Mouse (Mus musculus) frontal cortex, postnatal 14 days (tissue): ENCODE data around the gene Plcb4.

Experiments
- DNase-seq, 2 experiments: peaks; one replicate each; pipeline ENCODE4 v3.0.0; 2022; ENCODE audit warnings: low spot score in 2 of 2

The Plcb4 gene

GRCm38 (mm10) chr2:135854059-135854458 lies 195.2 kb downstream of the Plcb4 start:
- DNase-seq: no peak

- no peak for DNase-seq
Observed at GRCm38 (mm10) chr2:135855890-135856490, 197.2 kb downstream of the Plcb4 start.

GRCm38 (mm10) chr2:135856826-135857225 lies 198.0 kb downstream of the Plcb4 start:
- DNase-seq: no peak

GRCm38 (mm10) chr2:135861531-135862488 lies 203.0 kb downstream of the Plcb4 start:
- no peak for DNase-seq

- no peak for DNase-seq
Observed at GRCm38 (mm10) chr2:135862489-135863390, 203.9 kb downstream of the Plcb4 start.

- no peak for DNase-seq
Observed at GRCm38 (mm10) chr2:135863391-135864076, 204.7 kb downstream of the Plcb4 start.

- DNase-seq: no peak
Observed at GRCm38 (mm10) chr2:135866421-135866820, 207.6 kb downstream of the Plcb4 start.

- DNase-seq: no peak
Observed at GRCm38 (mm10) chr2:135866838-135867237, 208.0 kb downstream of the Plcb4 start.

- DNase-seq: no peak
Observed at GRCm38 (mm10) chr2:135869637-135870036, 210.8 kb downstream of the Plcb4 start.

- DNase-seq: no peak
Observed at GRCm38 (mm10) chr2:135873146-135873545, 214.3 kb downstream of the Plcb4 start.

GRCm38 (mm10) chr2:135873761-135874160 lies 214.9 kb downstream of the Plcb4 start:
- no peak for DNase-seq

GRCm38 (mm10) chr2:135875549-135875948 lies 216.7 kb downstream of the Plcb4 start:
- DNase-seq: peak in 1 of 2 experiments; percentile 23

GRCm38 (mm10) chr2:135879356-135879755 lies 220.5 kb downstream of the Plcb4 start:
- DNase-seq: no peak

- DNase-seq: no peak
Observed at GRCm38 (mm10) chr2:135880269-135880760, 221.5 kb downstream of the Plcb4 start.

GRCm38 (mm10) chr2:135883359-135883758 lies 224.5 kb downstream of the Plcb4 start:
- no peak for DNase-seq

- DNase-seq: no peak
Observed at GRCm38 (mm10) chr2:135884534-135885180, 225.8 kb downstream of the Plcb4 start.

- DNase-seq: no peak
Observed at GRCm38 (mm10) chr2:135885607-135886006, 226.8 kb downstream of the Plcb4 start.

GRCm38 (mm10) chr2:135886081-135886679 lies 227.4 kb downstream of the Plcb4 start:
- no peak for DNase-seq

- DNase-seq: no peak
Observed at GRCm38 (mm10) chr2:135887805-135888204, 229.0 kb downstream of the Plcb4 start.

- DNase-seq: no peak
Observed at GRCm38 (mm10) chr2:135888206-135888605, 229.4 kb downstream of the Plcb4 start.
